Mouse (Mus musculus) bone marrow macrophage, adult 2 months (primary cell): ENCODE results near the gene Cebpe. TPM values are rescaled to one million over a fixed set of nuclear protein-coding genes. Genes with fewer than 3 reads are reported as not detected.

Source experiments
- H3K27ac ChIP-seq: 2 replicates; pipeline ENCODE4 v1.5.1; 2012; ENCODE audit warnings: low read depth, low read length; ENCODE audit not compliant: insufficient read depth
- H3K4me1 ChIP-seq: 2 replicates; pipeline ENCODE4 v1.6.1; 2012; ENCODE audit warnings: low read length; ENCODE audit not compliant: control insufficient read depth, insufficient read depth
- H3K4me3 ChIP-seq: 2 replicates; pipeline ENCODE4 v1.5.1; 2012; ENCODE audit warnings: mild to moderate bottlenecking, low read length, moderate library complexity; ENCODE audit not compliant: insufficient read depth
- CTCF ChIP-seq: IDR thresholded peaks from 2 replicates; pipeline ENCODE4 v1.5.1; 2012; ENCODE audit warnings: low read depth, mild to moderate bottlenecking, low read length, moderate library complexity
- POLR2A ChIP-seq: IDR thresholded peaks from 2 replicates; pipeline ENCODE4 v1.6.1; 2012; ENCODE audit warnings: mild to moderate bottlenecking, low read depth, low read length, borderline replicate concordance
- polyA plus RNA-seq: library from polyadenylated mRNA; stranded (reverse); fragments of >200 nt; gene quantifications from 2 replicates; pipeline ENCODE4 v1.2.4, GENCODE M21; 2012; ENCODE audit not compliant: missing spikeins, insufficient read depth, insufficient read length

The Cebpe gene
- polyA plus RNA-seq, 1 experiment, result 0.90 TPM

- Histone ChIP-seq H3K4me1 (no peaks in the 10 kb centered on the region), H3K27ac (no peak overlapping the region), H3K4me3 (no peak overlapping the region)
- no peak for TF ChIP-seq CTCF
- TF ChIP-seq POLR2A, result no peak
These were observed 33.2 kb downstream of the Cebpe start for GRCm38 (mm10) chr14:54678657-54679304.

GRCm38 (mm10) chr14:54676290-54676689 lies 35.7 kb downstream of the Cebpe start:
- Histone ChIP-seq H3K4me1 (no peaks in the 10 kb centered on the region), H3K4me3 (no peak overlapping the region), H3K27ac (no peak overlapping the region)
- TF ChIP-seq CTCF, result no peak
- no peak for TF ChIP-seq POLR2A

DNA sequence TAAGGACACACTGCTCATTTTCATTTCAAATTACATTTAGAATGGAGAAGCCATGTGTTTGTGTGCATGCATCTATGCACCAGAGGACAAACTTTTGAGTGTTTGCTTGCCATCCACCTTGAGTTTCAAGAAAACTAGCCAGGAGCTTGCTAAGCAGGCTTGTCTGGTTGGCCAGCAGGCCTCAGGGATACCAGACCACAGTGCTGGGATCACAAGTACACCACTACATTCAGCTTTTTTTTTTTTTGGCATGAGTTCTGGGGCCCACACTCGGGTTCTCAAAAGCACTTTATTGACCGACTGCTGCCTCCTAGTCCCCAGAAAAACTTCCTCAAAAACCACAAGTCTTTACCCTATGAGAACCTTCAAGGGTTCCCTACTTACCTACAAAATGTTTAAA lies 37.7 kb downstream of the Cebpe start:
- Histone ChIP-seq H3K4me3 (no peak overlapping the region), H3K4me1 (no peaks in the 10 kb centered on the region), H3K27ac (no peak overlapping the region)
- TF ChIP-seq POLR2A (no peak), CTCF (no peak)

GRCm38 (mm10) chr14:54669381-54669780 lies 42.6 kb downstream of the Cebpe start:
- no peak for TF ChIP-seq POLR2A
- peak; percentile 34; the same call in 1 of the 2 replicates for TF ChIP-seq CTCF
- H3K4me1 ChIP-seq, result no peaks in the 10 kb centered on the region
- H3K27ac ChIP-seq, result no peak overlapping the region
- H3K4me3 ChIP-seq, result no peak overlapping the region

DNA sequence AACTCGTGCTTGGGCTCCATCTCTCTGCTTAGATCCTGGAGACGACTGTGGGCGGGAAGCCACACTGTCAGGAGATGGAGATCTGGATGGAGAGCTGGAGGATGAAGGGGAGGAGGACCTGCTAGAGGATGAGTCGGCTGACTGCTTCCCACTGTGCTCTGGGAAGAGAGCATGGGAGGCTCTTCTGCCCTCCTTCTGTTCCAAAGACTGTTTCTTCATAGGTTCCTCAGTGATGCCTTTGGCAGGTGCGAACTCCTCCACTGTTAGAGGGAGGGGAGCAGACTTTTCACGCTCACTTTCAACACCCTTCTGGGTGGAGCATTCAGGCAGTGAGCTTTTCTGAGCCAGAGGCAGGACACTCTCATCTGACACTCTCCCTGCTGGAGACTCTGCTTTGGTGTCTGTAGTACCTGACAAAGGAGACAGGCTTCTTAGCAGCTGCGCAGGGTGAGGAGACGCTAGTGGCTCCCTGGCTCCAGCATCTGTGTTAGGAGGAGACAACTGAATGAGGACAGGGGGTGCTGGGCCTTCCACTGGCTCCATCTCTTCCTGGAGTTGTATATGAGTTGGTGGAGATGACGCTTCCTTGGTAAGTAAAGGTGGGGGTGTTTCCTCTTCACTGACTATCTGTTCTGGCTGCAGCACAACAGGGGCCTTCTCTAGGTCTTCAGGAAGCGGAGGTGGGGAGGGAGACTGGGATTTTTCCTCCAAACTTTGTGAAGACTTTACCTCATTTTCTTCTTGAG lies 47.3 kb downstream of the Cebpe start:
- Histone ChIP-seq H3K4me3 (no peak overlapping the region), H3K27ac (no peak overlapping the region), H3K4me1 (no peaks in the 10 kb centered on the region)
- TF ChIP-seq POLR2A (no peak), CTCF (no peak)

Other genes with a start within 250 kb of the Cebpe start
- gene Lrp10, start 248.0 kb downstream of the Cebpe start, polyA plus RNA-seq, result 64.2 and 81.2 TPM in 2 replicates
- not detected in 2 replicates for gene Rem2, start 236.1 kb downstream of the Cebpe start, polyA plus RNA-seq
- gene Prmt5, start 194.6 kb downstream of the Cebpe start, polyA plus RNA-seq, result 14.7 and 16.1 TPM in 2 replicates
- 29.3 and 31.9 TPM in 2 replicates for gene Haus4, start 157.6 kb downstream of the Cebpe start, polyA plus RNA-seq
- gene Ajuba, start 134.6 kb downstream of the Cebpe start, polyA plus RNA-seq, result 0.84 and 0.91 TPM in 2 replicates
- gene 4931414P19Rik, start 106.2 kb downstream of the Cebpe start, polyA plus RNA-seq, result 4.1 and 8.3 TPM in 2 replicates
- gene Psmb5, start 94.2 kb downstream of the Cebpe start, polyA plus RNA-seq, result 99.1 and 108 TPM in 2 replicates
- not detected in 2 replicates for gene Psmb11, start 90.7 kb downstream of the Cebpe start, polyA plus RNA-seq
- gene Gm17606, start 71.2 kb downstream of the Cebpe start, polyA plus RNA-seq, result not detected in 2 replicates
- gene Cdh24, start 70.8 kb downstream of the Cebpe start, polyA plus RNA-seq, result 0.48 and 0.71 TPM in 2 replicates
- gene 1700123O20Rik, start 26.0 kb downstream of the Cebpe start, polyA plus RNA-seq, result 30.2 and 32.8 TPM in 2 replicates
- gene Acin1, start 25.2 kb downstream of the Cebpe start, polyA plus RNA-seq, result 226 and 268 TPM in 2 replicates
- gene Gm29776, start 13.3 kb downstream of the Cebpe start, polyA plus RNA-seq, result not detected in 2 replicates
- 35.7 and 42.6 TPM in 2 replicates for gene Slc7a8, start 69.8 kb upstream of the Cebpe start, polyA plus RNA-seq
- not detected in 2 replicates for gene Rnf212b, start 102.0 kb upstream of the Cebpe start, polyA plus RNA-seq
- gene Homez, start 158.8 kb upstream of the Cebpe start, polyA plus RNA-seq, result 5.2 and 6.5 TPM in 2 replicates
- gene Ppp1r3e, start 165.4 kb upstream of the Cebpe start, polyA plus RNA-seq, result 11.3 and 13.9 TPM in 2 replicates
- gene Bcl2l2, start 171.2 kb upstream of the Cebpe start, polyA plus RNA-seq, result 25.9 and 29.2 TPM in 2 replicates
- not detected in 2 replicates for gene Gm20521, start 171.3 kb upstream of the Cebpe start, polyA plus RNA-seq
- gene Pabpn1, start 180.3 kb upstream of the Cebpe start, polyA plus RNA-seq, result 144 and 176 TPM in 2 replicates
- 0.32 and 1.8 TPM in 2 replicates for gene Slc22a17, start 201.0 kb upstream of the Cebpe start, polyA plus RNA-seq
- gene Efs, start 214.0 kb upstream of the Cebpe start, polyA plus RNA-seq, result not detected in 2 replicates
- not detected in 2 replicates for gene Il25, start 220.5 kb upstream of the Cebpe start, polyA plus RNA-seq
- gene Cmtm5, start 224.1 kb upstream of the Cebpe start, polyA plus RNA-seq, result not detected in 2 replicates